Mouse (Mus musculus) kidney, postnatal 14 days (tissue): ENCODE measurements around the gene Zfp978.
"Not testable (repeated sequence)": the region's sequence is repeated elsewhere in the genome, so short reads cannot be mapped to it uniquely, and the experiment has no call there.

Experiments used
- DNase-seq: peaks from one replicate; pipeline ENCODE4 v3.0.0; 2022; ENCODE audit warnings: mixed read lengths

Zfp978 gene

GRCm38 (mm10) chr4:147361003-147361402, at the start of gene Zfp978:
Gene Zfp978, plus strand, starts transcription at chr4:147361303.
- not testable (repeated sequence) for DNase-seq

- DNase-seq: not testable (repeated sequence)
Measured at GRCm38 (mm10) chr4:147335036-147335690, 25.9 kb upstream of the Zfp978 start.

- not testable (repeated sequence) for DNase-seq
Measured at GRCm38 (mm10) chr4:147335691-147336367, 25.3 kb upstream of the Zfp978 start.

GRCm38 (mm10) chr4:147336368-147337195, 24.5 kb upstream of the Zfp978 start:
- not testable (repeated sequence) for DNase-seq

GRCm38 (mm10) chr4:147337520-147337919, 23.6 kb upstream of the Zfp978 start:
- not testable (repeated sequence) for DNase-seq

- no peak for DNase-seq
Measured at GRCm38 (mm10) chr4:147338032-147338610, 23.0 kb upstream of the Zfp978 start.

GRCm38 (mm10) chr4:147338706-147339105, 22.4 kb upstream of the Zfp978 start:
- not testable (repeated sequence) for DNase-seq

GRCm38 (mm10) chr4:147339601-147340219, 21.4 kb upstream of the Zfp978 start:
- not testable (repeated sequence) for DNase-seq

GRCm38 (mm10) chr4:147340236-147340635, 20.9 kb upstream of the Zfp978 start:
- not testable (repeated sequence) for DNase-seq

GRCm38 (mm10) chr4:147340876-147341275, 20.2 kb upstream of the Zfp978 start:
- DNase-seq: not testable (repeated sequence)

- not testable (repeated sequence) for DNase-seq
Measured at GRCm38 (mm10) chr4:147343042-147343908, 17.8 kb upstream of the Zfp978 start.

GRCm38 (mm10) chr4:147345061-147345554, 16.0 kb upstream of the Zfp978 start:
- not testable (repeated sequence) for DNase-seq

- not testable (repeated sequence) for DNase-seq
Measured at GRCm38 (mm10) chr4:147346361-147347035, 14.6 kb upstream of the Zfp978 start.

- DNase-seq: not testable (repeated sequence)
Measured at GRCm38 (mm10) chr4:147347300-147347699, 13.8 kb upstream of the Zfp978 start.

GRCm38 (mm10) chr4:147347880-147348279, 13.2 kb upstream of the Zfp978 start:
- DNase-seq: not testable (repeated sequence)

- not testable (repeated sequence) for DNase-seq
Measured at GRCm38 (mm10) chr4:147348401-147348800, 12.7 kb upstream of the Zfp978 start.

GRCm38 (mm10) chr4:147348906-147349686, 12.0 kb upstream of the Zfp978 start:
- DNase-seq: not testable (repeated sequence)

- not testable (repeated sequence) for DNase-seq
Measured at GRCm38 (mm10) chr4:147349687-147350415, 11.3 kb upstream of the Zfp978 start.

GRCm38 (mm10) chr4:147350541-147350940, 10.6 kb upstream of the Zfp978 start:
- not testable (repeated sequence) for DNase-seq
